Mouse (Mus musculus) erythroblast, embryonic 14.5 days (primary cell): ENCODE results near the gene Ep400.

Experiments
- GATA1 ChIP-seq: IDR thresholded peaks from 2 replicates; pipeline ENCODE4 v1.6.1; 2012; ENCODE audit warnings: low read length, inconsistent platforms, mixed read lengths
- TAL1 ChIP-seq: IDR thresholded peaks from 3 replicates; pipeline ENCODE4 v1.6.1; 2012; ENCODE audit warnings: low read length, inconsistent platforms, mixed read lengths

DNA sequence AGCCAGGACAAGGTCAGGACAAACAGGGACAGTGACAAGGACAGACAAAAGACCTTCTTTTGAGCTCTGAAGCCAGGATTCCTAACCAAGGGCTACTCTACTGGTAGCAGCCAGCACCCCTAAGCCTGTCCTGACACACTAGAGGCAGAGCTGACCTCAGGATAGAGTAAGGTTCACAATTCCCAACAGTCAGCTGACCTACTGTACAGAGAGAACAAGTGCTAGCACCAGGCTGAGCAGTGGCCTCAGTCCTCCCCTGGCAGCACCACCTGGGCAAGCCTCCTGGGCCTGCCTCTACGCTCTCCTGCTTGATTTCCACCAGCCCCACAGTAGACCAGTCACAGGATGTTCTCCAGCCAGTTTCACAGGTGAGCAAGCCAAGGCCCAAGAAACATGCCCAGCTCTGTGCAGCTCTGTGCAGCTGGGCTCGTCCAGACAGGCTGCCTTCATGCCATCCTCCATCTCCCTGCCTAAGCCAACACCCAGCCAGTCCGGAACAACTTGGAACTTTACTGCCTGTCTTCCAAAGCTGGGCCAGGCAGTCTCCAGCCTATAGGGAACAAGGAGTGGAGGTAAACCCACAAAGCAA, 30.6 kb upstream of the Ep400 start:
- TF ChIP-seq TAL1 (no peak), GATA1 (no peak)
